Mouse (Mus musculus): ENCODE data around the gene Acss2.
"Not testable (repeated sequence)": the region's sequence is repeated elsewhere in the genome, so short reads cannot be mapped to it uniquely, and the experiment has no call there.

The Acss2 gene

GRCm38 (mm10) chr2:155538463-155539057, 20.8 kb downstream of the Acss2 start:
- DNase-seq, result not testable (repeated sequence)

- no peak for DNase-seq
Observed at GRCm38 (mm10) chr2:155539696-155540095, 21.9 kb downstream of the Acss2 start.

GRCm38 (mm10) chr2:155540822-155541458, 23.2 kb downstream of the Acss2 start:
- DNase-seq, result no peak

- DNase-seq, result no peak
Observed at GRCm38 (mm10) chr2:155546955-155547354, 29.2 kb downstream of the Acss2 start.

GRCm38 (mm10) chr2:155552336-155552735, 34.6 kb downstream of the Acss2 start:
- DNase-seq, result no peak

- DNase-seq, result peak; percentile 49 to 75
Observed at GRCm38 (mm10) chr2:155552949-155553354, 35.2 kb downstream of the Acss2 start.

- DNase-seq, result no peak
Observed at GRCm38 (mm10) chr2:155554426-155554985, 36.8 kb downstream of the Acss2 start.

- no peak for DNase-seq
Observed at GRCm38 (mm10) chr2:155562209-155562608, 44.5 kb downstream of the Acss2 start.

- no peak for DNase-seq
Observed at GRCm38 (mm10) chr2:155562934-155563333, 45.2 kb downstream of the Acss2 start.

- DNase-seq, result no peak
Observed at GRCm38 (mm10) chr2:155567751-155568150, 50.0 kb downstream of the Acss2 start.

- no peak for DNase-seq
Observed at GRCm38 (mm10) chr2:155569223-155569807, 51.6 kb downstream of the Acss2 start.

- no peak for DNase-seq
Observed at GRCm38 (mm10) chr2:155573001-155573400, 55.3 kb downstream of the Acss2 start.

- DNase-seq, result no peak
Observed at GRCm38 (mm10) chr2:155573996-155574395, 56.2 kb downstream of the Acss2 start.

- no peak for DNase-seq
Observed at GRCm38 (mm10) chr2:155574700-155575099, 57.0 kb downstream of the Acss2 start.

GRCm38 (mm10) chr2:155576656-155577055, 58.9 kb downstream of the Acss2 start:
- no peak for DNase-seq

- no peak for DNase-seq
Observed at GRCm38 (mm10) chr2:155580331-155580730, 62.6 kb downstream of the Acss2 start.

GRCm38 (mm10) chr2:155582384-155582995, 64.7 kb downstream of the Acss2 start:
- DNase-seq, result no peak

- no peak for DNase-seq
Observed at GRCm38 (mm10) chr2:155582996-155583395, 65.2 kb downstream of the Acss2 start.

GRCm38 (mm10) chr2:155583927-155584530, 66.3 kb downstream of the Acss2 start:
- DNase-seq, result peak in 1 of 2 experiments; percentile 13

GRCm38 (mm10) chr2:155585082-155585481, 67.3 kb downstream of the Acss2 start:
- DNase-seq, result no peak

- no peak for DNase-seq
Observed at GRCm38 (mm10) chr2:155585486-155585885, 67.7 kb downstream of the Acss2 start.

GRCm38 (mm10) chr2:155588136-155588535, 70.4 kb downstream of the Acss2 start:
- no peak for DNase-seq

- DNase-seq, result no peak
Observed at GRCm38 (mm10) chr2:155589521-155589920, 71.8 kb downstream of the Acss2 start.
